Mouse (Mus musculus): ENCODE results near the gene Auts2. TPM values are rescaled to one million over a fixed set of nuclear protein-coding genes. Genes with fewer than 3 reads are reported as not detected.

The Auts2 gene
- polyA plus RNA-seq, 1 experiment from 2014 or later: 70.3 TPM

DNA sequence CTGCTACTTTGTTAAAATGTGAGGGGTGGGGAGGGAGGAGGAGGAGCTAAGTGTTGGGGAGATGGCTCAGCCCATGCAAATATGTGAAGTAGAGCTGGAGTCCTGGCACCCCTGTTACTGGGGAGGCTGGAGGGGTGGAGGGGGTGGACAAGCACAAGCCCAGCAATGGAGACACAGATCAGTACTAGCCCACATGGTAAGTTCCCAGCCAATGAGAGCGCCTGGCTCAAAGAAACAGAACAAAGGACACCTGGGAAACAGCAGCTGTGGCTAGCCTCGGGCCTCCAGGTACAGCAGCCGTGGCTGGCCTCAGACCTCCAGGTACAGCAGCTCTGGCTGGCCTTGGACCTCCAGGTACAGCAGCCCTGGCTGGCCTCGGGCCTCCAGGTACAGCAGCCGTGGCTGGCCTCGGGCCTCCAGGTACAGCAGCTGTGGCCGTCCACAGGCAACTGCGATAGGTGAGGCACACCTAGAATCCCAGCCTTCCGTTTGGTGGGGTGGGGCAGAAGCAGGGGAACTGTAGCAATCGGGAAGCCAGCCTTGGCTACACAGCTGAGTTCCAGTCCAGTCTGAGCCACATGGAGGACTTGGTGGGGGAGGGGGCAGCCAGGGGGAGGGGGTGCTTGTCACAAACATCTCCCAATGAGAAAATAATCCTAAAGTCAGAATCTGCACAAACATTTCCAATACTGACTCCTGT is 1046.5 kb downstream of the Auts2 start:
- 96% methylated on average over 9 of the region's 10 CpGs for WGBS

DNA sequence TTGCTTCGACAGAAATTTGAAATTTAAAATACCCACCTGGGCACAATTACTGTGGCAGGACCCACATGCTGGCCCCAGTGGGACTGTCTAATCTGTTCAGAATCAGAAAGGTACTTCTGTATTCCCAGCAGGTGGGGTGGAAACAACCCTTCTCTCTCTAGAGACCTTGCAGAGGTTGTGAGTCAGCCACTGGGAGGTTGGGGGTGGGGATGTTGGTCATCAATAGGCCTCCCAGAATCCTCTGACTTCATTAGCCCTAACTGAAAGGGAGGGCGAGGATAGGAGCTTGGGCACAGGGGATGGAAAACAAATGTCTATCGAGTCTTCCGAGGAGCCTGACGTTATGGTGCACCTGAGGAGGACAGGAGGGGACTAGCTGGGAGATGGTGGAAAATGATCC is 1048.6 kb downstream of the Auts2 start:
- Histone ChIP-seq H3K4me2 (replicated peaks; ENCODE audit: low read depth, low read length) (no peak overlapping the region), H3K4me3 (ENCODE audit: low read depth, low read length) (no peak overlapping the region), H3K27ac (ENCODE audit: low read depth, low read length) (no peak overlapping the region), H3K4me1 (replicated peaks; ENCODE audit: control insufficient read depth, insufficient read depth, low read length) (no peaks in the 10 kb centered on the region), H3K9me3 (ENCODE audit: control insufficient read depth, low read length) (no peaks in the 10 kb centered on the region), H3K27me3 (ENCODE audit: control insufficient read depth, insufficient read depth, low read length) (no peaks in the 10 kb centered on the region), H3K9ac (ENCODE audit: low read depth, low read length) (no peak overlapping the region), H3K36me3 (ENCODE audit: control insufficient read depth, insufficient read depth, low read length) (peaks cover 3% of the 10 kb centered on the region; the same call in 1 of the 2 replicates)
- ATAC-seq (ENCODE audit: low FRiP score) (no peak), DNase-seq (ENCODE audit: low spot score) (no peak)
- WGBS: 84% methylated on average over 5 of the region's 5 CpGs

More for the DNA sequence above, 1046.5 kb downstream of the Auts2 start:
- H3K9ac ChIP-seq (ENCODE audit: low read depth, low read length): no peak overlapping the region
- no peak overlapping the region for H3K4me2 ChIP-seq (replicated peaks; ENCODE audit: low read depth, low read length)
- H3K27me3 ChIP-seq (ENCODE audit: control insufficient read depth, insufficient read depth, low read length): no peaks in the 10 kb centered on the region
- H3K4me3 ChIP-seq (ENCODE audit: low read depth, low read length): no peak overlapping the region
- no peak overlapping the region for H3K27ac ChIP-seq (ENCODE audit: low read depth, low read length)
- no peaks in the 10 kb centered on the region for H3K4me1 ChIP-seq (replicated peaks; ENCODE audit: control insufficient read depth, insufficient read depth, low read length)
- ATAC-seq (ENCODE audit: low FRiP score) (no peak), DNase-seq (ENCODE audit: low spot score) (no peak)
- H3K36me3 ChIP-seq (ENCODE audit: control insufficient read depth, insufficient read depth, low read length): peaks cover 3% of the 10 kb centered on the region; the same call in 1 of the 2 replicates
- no peaks in the 10 kb centered on the region for H3K9me3 ChIP-seq (ENCODE audit: control insufficient read depth, low read length)

- 82% methylated on average over 8 of the region's 8 CpGs for WGBS
- DNase-seq (ENCODE audit: low spot score) (no peak), ATAC-seq (ENCODE audit: low FRiP score) (no peak)
Observed at GRCm38 (mm10) chr5:131492535-131492934, 1050.6 kb downstream of the Auts2 start.

GRCm38 (mm10) chr5:131491843-131492242 is 1051.3 kb downstream of the Auts2 start:
- H3K27ac ChIP-seq (ENCODE audit: low read depth, low read length): no peak overlapping the region
- no peaks in the 10 kb centered on the region for H3K4me1 ChIP-seq (replicated peaks; ENCODE audit: control insufficient read depth, insufficient read depth, low read length)
- WGBS: 72% methylated on average over 8 of the region's 8 CpGs
- peaks cover 3% of the 10 kb centered on the region; the same call in 1 of the 2 replicates for H3K36me3 ChIP-seq (ENCODE audit: control insufficient read depth, insufficient read depth, low read length)
- no peak overlapping the region for H3K4me3 ChIP-seq (ENCODE audit: low read depth, low read length)
- H3K4me2 ChIP-seq (replicated peaks; ENCODE audit: low read depth, low read length): no peak overlapping the region
- H3K27me3 ChIP-seq (ENCODE audit: control insufficient read depth, insufficient read depth, low read length): no peaks in the 10 kb centered on the region
- H3K9ac ChIP-seq (ENCODE audit: low read depth, low read length): no peak overlapping the region
- ATAC-seq (ENCODE audit: low FRiP score) (no peak), DNase-seq (ENCODE audit: low spot score) (no peak)
- H3K9me3 ChIP-seq (ENCODE audit: control insufficient read depth, low read length): no peaks in the 10 kb centered on the region

More at GRCm38 (mm10) chr5:131492535-131492934, 1050.6 kb downstream of the Auts2 start:
- no peak overlapping the region for H3K4me3 ChIP-seq (ENCODE audit: low read depth, low read length)
- H3K4me2 ChIP-seq (replicated peaks; ENCODE audit: low read depth, low read length): no peak overlapping the region
- H3K36me3 ChIP-seq (ENCODE audit: control insufficient read depth, insufficient read depth, low read length): peaks cover 3% of the 10 kb centered on the region; the same call in 1 of the 2 replicates
- no peaks in the 10 kb centered on the region for H3K9me3 ChIP-seq (ENCODE audit: control insufficient read depth, low read length)
- H3K27ac ChIP-seq (ENCODE audit: low read depth, low read length): no peak overlapping the region
- no peaks in the 10 kb centered on the region for H3K27me3 ChIP-seq (ENCODE audit: control insufficient read depth, insufficient read depth, low read length)
- no peak overlapping the region for H3K9ac ChIP-seq (ENCODE audit: low read depth, low read length)
- H3K4me1 ChIP-seq (replicated peaks; ENCODE audit: control insufficient read depth, insufficient read depth, low read length): no peaks in the 10 kb centered on the region

- WGBS: 81% methylated on average over 2 of the region's 2 CpGs
Observed at GRCm38 (mm10) chr5:131490811-131491210, 1052.3 kb downstream of the Auts2 start.

GRCm38 (mm10) chr5:131489846-131490245 is 1053.3 kb downstream of the Auts2 start:
- no peaks in the 10 kb centered on the region for H3K27me3 ChIP-seq (ENCODE audit: control insufficient read depth, insufficient read depth, low read length)
- ATAC-seq (ENCODE audit: low FRiP score) (no peak), DNase-seq (ENCODE audit: low spot score) (no peak)
- no peak overlapping the region for H3K4me3 ChIP-seq (ENCODE audit: low read depth, low read length)
- H3K4me2 ChIP-seq (replicated peaks; ENCODE audit: low read depth, low read length): no peak overlapping the region
- 88% methylated on average over 7 of the region's 7 CpGs for WGBS
- H3K36me3 ChIP-seq (ENCODE audit: control insufficient read depth, insufficient read depth, low read length): peaks cover 3% of the 10 kb centered on the region; the same call in 1 of the 2 replicates
- no peaks in the 10 kb centered on the region for H3K9me3 ChIP-seq (ENCODE audit: control insufficient read depth, low read length)
- no peak overlapping the region for H3K27ac ChIP-seq (ENCODE audit: low read depth, low read length)
- H3K9ac ChIP-seq (ENCODE audit: low read depth, low read length): no peak overlapping the region
- H3K4me1 ChIP-seq (replicated peaks; ENCODE audit: control insufficient read depth, insufficient read depth, low read length): no peaks in the 10 kb centered on the region

More at GRCm38 (mm10) chr5:131490811-131491210, 1052.3 kb downstream of the Auts2 start:
- Histone ChIP-seq H3K36me3 (ENCODE audit: control insufficient read depth, insufficient read depth, low read length) (peaks cover 3% of the 10 kb centered on the region; the same call in 1 of the 2 replicates), H3K9ac (ENCODE audit: low read depth, low read length) (no peak overlapping the region), H3K4me1 (replicated peaks; ENCODE audit: control insufficient read depth, insufficient read depth, low read length) (no peaks in the 10 kb centered on the region), H3K27me3 (ENCODE audit: control insufficient read depth, insufficient read depth, low read length) (no peaks in the 10 kb centered on the region), H3K9me3 (ENCODE audit: control insufficient read depth, low read length) (no peaks in the 10 kb centered on the region), H3K4me3 (ENCODE audit: low read depth, low read length) (no peak overlapping the region), H3K27ac (ENCODE audit: low read depth, low read length) (no peak overlapping the region), H3K4me2 (replicated peaks; ENCODE audit: low read depth, low read length) (no peak overlapping the region)
- ATAC-seq (ENCODE audit: low FRiP score) (no peak), DNase-seq (ENCODE audit: low spot score) (no peak)

DNA sequence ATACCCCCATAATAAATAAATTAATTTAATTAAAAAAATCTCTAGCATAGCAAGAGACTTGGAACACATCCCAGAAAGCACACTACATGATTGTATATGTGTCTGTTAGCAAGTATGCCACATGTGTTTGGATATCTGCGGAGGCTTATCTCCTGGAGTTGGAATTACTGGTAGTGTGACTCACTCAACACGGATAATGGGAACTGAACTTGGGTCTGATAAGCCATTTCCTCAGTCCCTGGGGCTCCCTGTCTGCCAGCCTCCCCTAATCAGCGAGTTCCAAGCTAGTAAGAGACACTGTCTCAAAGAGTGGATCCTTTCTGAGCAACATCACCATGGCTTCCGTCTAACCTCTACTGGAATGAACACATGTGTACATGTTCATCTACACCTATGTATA is 1056.6 kb downstream of the Auts2 start:
- no peak overlapping the region for H3K4me3 ChIP-seq (ENCODE audit: low read depth, low read length)
- H3K27me3 ChIP-seq (ENCODE audit: control insufficient read depth, insufficient read depth, low read length): no peaks in the 10 kb centered on the region
- no peaks in the 10 kb centered on the region for H3K36me3 ChIP-seq (ENCODE audit: control insufficient read depth, insufficient read depth, low read length)
- no peak overlapping the region for H3K4me2 ChIP-seq (replicated peaks; ENCODE audit: low read depth, low read length)
- H3K4me1 ChIP-seq (replicated peaks; ENCODE audit: control insufficient read depth, insufficient read depth, low read length): no peaks in the 10 kb centered on the region
- ATAC-seq (ENCODE audit: low FRiP score) (no peak), DNase-seq (ENCODE audit: low spot score) (no peak)
- no peak overlapping the region for H3K9ac ChIP-seq (ENCODE audit: low read depth, low read length)
- no peaks in the 10 kb centered on the region for H3K9me3 ChIP-seq (ENCODE audit: control insufficient read depth, low read length)
- 95% methylated on average over 4 of the region's 4 CpGs for WGBS
- no peak overlapping the region for H3K27ac ChIP-seq (ENCODE audit: low read depth, low read length)

DNA sequence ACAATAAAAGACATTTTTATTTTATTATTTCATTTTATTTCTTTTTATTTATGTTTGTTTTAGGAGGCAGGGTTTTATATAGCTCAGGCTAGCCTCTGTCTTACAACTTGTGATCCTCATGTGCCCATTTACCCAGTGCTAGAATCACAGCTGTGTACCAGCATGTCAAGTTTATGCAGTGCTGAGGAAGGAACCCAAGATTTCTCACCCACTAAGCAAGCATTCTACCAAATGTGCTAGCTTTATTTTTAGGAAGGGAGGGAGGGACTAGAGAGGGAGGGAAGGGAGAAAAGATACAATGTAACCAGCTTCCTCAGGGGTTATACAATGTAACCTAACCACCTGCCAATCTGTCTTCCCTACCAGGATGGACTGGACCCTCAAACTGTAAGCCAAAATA is 1067.9 kb downstream of the Auts2 start:
- Histone ChIP-seq H3K27me3 (ENCODE audit: control insufficient read depth, insufficient read depth, low read length) (no peaks in the 10 kb centered on the region), H3K4me2 (replicated peaks; ENCODE audit: low read depth, low read length) (no peak overlapping the region), H3K4me3 (ENCODE audit: low read depth, low read length) (no peak overlapping the region), H3K4me1 (replicated peaks; ENCODE audit: control insufficient read depth, insufficient read depth, low read length) (no peaks in the 10 kb centered on the region), H3K27ac (ENCODE audit: low read depth, low read length) (no peak overlapping the region), H3K36me3 (ENCODE audit: control insufficient read depth, insufficient read depth, low read length) (peaks cover 24% of the 10 kb centered on the region), H3K9ac (ENCODE audit: low read depth, low read length) (no peak overlapping the region), H3K9me3 (ENCODE audit: control insufficient read depth, low read length) (no peaks in the 10 kb centered on the region)
- ATAC-seq (ENCODE audit: low FRiP score) (no peak), DNase-seq (ENCODE audit: low spot score) (no peak)

DNA sequence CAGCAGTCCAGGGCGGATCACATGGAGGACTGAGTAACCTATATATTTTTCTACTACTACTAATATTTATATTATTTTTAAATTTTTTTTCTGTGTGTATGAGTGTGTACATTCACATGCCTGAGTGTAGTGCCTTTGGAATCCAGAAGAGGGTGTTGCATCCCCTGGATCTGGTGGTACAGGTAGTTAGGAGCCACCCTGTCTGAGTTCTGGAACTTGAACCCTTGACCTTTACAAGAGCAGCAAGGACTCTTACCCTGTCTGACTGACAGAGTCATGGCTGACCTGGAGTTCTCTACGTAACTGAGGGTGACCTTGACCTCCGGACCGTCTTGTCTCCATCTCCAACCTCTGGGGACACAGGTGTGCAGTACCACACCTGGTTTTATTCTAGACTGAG is 1074.5 kb downstream of the Auts2 start:
- no peak overlapping the region for H3K27ac ChIP-seq (ENCODE audit: low read depth, low read length)
- no peaks in the 10 kb centered on the region for H3K4me1 ChIP-seq (replicated peaks; ENCODE audit: control insufficient read depth, insufficient read depth, low read length)
- peaks cover 27% of the 10 kb centered on the region for H3K36me3 ChIP-seq (ENCODE audit: control insufficient read depth, insufficient read depth, low read length)
- no peak overlapping the region for H3K4me3 ChIP-seq (ENCODE audit: low read depth, low read length)
- H3K9ac ChIP-seq (ENCODE audit: low read depth, low read length): no peak overlapping the region
- DNase-seq (ENCODE audit: low spot score) (no peak), ATAC-seq (ENCODE audit: low FRiP score) (no peak)
- no peak overlapping the region for H3K4me2 ChIP-seq (replicated peaks; ENCODE audit: low read depth, low read length)
- H3K27me3 ChIP-seq (ENCODE audit: control insufficient read depth, insufficient read depth, low read length): no peaks in the 10 kb centered on the region
- 95% methylated on average over 4 of the region's 4 CpGs for WGBS
- no peaks in the 10 kb centered on the region for H3K9me3 ChIP-seq (ENCODE audit: control insufficient read depth, low read length)

Measured in hindbrain, embryonic 11.5 days (tissue).